Mouse (Mus musculus): ENCODE results near the gene Ptar1.

DNA sequence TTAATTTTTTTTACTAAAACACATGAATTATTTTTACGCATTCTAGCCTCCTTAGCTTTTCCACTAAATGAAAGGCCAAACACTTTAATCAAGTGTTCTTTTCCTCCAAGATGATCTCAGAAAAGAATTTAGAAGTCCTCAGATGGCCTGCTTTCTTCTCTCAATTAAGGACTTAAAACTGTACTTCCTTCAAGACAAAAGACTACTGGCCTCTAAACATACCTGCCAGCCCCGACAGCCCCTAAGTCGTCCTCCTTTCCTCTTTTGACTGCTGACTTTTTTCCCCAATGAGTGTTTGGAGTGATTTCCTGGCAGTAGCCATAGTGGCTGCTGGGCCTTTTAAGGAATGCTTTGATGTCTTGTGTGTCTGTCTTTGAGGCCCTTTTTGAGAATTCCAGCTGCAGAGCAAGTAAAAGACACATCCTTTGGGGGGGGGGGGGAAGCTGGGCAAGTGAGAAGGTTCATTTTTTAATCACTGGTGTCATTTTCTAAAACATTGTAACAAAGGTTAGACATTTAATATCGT is 1.3 kb downstream of the Ptar1 start:
- TF ChIP-seq POLR2A (IDR thresholded peaks at IDR 0.05; ENCODE audit: low read depth, low read length) = no peak
- TF ChIP-seq CTCF (IDR thresholded peaks at IDR 0.05; ENCODE audit: borderline replicate concordance, insufficient read depth, low read length) = no peak
